Mouse (Mus musculus): ENCODE results near the gene Snx17. TPM values are rescaled to one million over a fixed set of nuclear protein-coding genes. Genes with fewer than 3 reads are reported as not detected.

The Snx17 gene
- polyA plus RNA-seq (2012; rRNA removed) = 73.2 and 81.2 TPM in 2 replicates

DNA sequence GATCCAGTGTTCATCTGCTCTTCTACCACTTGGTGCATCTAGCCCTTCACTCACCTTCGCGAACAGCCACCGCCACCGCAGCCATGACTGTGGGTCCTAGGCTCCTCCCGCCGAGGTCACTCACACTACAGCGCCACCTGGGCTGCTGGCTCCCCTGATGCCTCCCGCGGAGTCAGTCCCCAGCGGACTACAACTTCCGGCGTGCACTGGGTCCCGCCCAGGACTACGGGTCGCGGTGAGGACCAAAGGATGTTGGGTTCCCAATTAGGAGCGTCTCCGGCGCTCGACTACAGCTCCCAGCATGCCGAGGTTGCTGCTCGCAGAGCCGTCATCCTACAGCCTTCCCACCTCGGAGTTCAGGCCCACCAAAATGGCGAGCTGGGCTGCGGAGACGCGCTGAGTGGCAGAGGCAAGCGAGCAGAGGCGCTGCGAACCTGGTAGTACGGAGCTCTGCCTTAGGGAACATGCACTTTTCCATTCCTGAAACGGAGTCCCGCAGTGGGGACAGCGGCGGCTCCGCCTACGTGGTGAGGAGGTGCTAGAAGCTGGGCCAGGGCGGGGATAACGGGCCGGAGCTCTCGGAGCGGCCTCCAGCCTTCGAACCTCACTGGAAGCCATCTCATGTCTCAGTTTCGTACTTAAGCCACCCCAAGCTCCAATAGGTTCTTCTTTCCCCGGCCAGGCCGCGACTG, at the start of gene Snx17, which contains the start of gene Eif2b4:
TSS of gene Snx17 (plus strand) at position 289 of the 692 bp plus-strand sequence.
TSS of gene Eif2b4 (minus strand) at position 492 of the 692 bp plus-strand sequence.
- peak; percentile 98 for DNase-seq (ENCODE audit: low read depth, low spot score)
- under 1% methylated on average over 48 of the region's 48 CpGs for WGBS

DNA sequence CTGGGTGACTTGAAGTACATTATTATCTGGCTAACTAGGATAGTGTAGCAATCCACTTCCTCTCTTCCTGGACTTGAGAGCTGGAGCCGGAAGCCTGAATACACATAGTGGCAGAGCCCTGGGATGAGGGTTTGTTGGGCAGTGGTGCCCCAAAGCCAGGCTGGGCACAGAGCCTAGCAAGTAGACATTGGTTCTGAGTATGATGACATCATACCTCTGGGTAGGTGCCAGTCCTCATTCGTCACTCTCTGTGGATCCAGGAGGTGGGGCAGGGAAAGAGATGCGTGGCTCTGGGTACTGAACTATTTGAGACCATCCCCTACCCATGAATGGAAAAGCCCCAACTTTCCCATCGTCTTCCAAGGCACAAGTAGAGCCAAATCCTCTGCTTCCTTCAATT, 43.2 kb upstream of the Snx17 start:
- no peak for DNase-seq (ENCODE audit: low read depth, low spot score)

GRCm38 (mm10) chr5:31151746-31152145, 41.3 kb upstream of the Snx17 start:
- no peak for DNase-seq (ENCODE audit: low read depth, low spot score)
- WGBS = 62% methylated on average over 3 of the region's 3 CpGs

More for the DNA sequence above, 43.2 kb upstream of the Snx17 start:
- 75% methylated on average over 4 of the region's 4 CpGs for WGBS

DNA sequence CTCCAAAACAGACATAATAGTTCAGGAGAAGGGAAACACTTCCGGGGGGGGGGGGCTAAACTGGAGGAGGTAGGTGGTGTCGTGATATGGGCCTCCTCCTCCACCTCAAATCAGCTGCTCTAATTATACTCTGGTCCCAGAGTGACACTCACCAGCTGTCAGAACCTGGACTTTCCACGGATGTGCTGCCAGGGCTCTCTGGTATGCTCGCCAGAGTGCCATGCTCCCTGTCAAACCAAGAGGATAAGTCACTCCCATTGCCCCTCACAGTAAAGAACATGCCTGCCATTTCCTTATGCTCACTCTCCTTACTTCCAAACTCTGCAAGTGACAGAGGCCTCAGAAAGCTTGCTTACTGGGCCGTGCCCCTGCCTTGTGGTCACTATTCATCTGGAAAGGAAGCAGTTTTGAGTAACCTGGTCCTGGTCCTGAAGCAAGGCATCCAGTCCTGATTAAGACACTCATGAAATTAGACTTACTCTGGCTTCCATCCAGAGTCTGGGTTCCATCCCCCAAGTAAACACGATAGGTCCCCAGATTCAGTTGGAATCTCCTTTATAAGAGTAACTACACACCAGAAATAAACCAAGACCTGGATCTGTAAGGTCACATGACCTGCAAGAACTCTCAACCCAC, 39.4 kb upstream of the Snx17 start:
- DNase-seq (ENCODE audit: low read depth, low spot score) = no peak

DNA sequence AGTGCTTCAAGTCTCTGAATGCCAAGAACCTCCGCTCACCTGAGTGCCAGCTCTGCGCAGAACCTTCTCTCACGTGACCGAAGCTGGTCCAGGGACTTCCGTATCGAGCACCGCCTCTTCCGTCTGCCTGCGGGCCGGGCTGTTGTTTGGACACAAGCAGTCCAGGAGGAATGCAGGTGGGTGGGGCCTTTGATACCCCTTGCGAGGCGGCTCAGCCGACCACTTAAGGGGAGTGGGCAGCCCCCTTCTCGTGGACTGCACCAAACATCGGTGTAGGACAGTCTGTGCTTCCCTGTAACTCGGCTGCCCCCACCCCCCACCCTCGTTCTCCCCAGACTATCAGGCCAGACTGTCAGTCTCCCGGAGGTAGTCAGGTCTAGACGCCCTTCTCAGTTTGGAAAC, 38.9 kb upstream of the Snx17 start, which contains the start of gene Mpv17:
TSS of gene Mpv17 (minus strand) at position 100 of the 402 bp plus-strand sequence.
- whole genome bisulfite sequencing = under 1% methylated on average over 19 of the region's 19 CpGs
- peak; percentile 75 for DNase-seq (ENCODE audit: low read depth, low spot score)

More for the DNA sequence above, 39.4 kb upstream of the Snx17 start:
- WGBS = 17% methylated on average over 6 of the region's 6 CpGs

DNA sequence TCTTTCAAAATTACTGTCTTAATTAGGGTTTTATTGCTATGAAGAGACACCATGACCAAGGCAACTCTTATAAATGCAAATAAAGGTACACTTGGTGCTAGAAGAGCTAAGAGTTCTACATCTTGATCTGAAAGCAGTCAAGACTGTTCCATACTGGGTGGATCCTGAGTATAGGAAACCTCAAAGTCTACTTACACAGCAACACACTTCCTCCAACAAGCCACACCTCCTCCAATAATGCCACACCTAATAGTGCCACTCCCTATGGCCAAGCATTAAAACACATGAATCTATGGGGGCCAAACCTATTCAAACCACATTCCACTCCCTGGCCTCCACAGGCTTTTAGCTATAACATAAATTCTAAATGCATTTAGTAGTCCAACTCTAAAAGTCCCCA, 30.6 kb upstream of the Snx17 start:
- DNase-seq (ENCODE audit: low read depth, low spot score) = peak; percentile 53

DNA sequence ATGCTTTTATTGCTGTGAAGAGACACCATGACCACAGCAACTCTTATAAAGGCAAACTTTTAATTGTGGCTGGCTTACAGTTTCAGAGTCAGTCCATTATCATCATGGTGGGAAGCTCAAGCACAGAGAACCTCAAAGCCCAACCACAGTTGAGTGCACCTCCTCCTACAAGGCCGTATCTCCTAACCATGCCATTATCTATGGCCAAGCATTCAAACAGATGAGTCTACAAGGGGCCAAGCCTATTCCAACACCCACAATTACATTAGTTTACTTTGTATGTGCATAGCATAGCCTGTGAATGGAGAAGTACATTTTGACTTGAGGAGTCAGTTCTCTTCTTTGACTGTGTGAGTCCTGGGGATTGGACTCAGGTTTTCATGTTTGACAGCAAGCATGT, 28.1 kb upstream of the Snx17 start:
- 96% methylated on average over 1 of the region's 1 CpGs for WGBS
- no peak for DNase-seq (ENCODE audit: low read depth, low spot score)

GRCm38 (mm10) chr5:31168630-31169029, 24.4 kb upstream of the Snx17 start:
- 87% methylated on average over 4 of the region's 4 CpGs for WGBS
- DNase-seq (ENCODE audit: low read depth, low spot score) = no peak

DNA sequence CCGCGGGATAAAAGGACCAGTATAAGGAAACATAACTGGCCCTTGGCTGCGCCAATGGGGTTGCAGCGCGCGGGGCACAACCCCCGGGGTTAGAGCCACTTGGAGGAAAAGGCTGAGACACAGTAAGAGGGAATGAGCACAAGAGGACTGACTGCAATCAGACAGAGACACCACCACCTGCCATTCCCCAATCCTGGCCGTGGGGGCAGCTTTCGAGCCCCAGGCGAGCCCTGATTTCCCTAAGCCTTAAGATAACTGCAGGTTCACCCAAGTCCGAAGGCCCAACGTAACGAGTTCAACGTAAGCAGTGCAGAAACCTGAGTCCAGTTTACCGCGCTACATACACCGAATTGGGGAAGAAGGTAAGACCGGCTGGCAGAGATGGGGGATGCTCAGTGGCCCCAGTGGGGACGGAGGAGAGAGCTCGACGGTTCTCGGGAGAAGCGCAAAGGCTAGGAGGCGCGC, 13.7 kb upstream of the Snx17 start:
- WGBS = under 1% methylated on average over 25 of the region's 25 CpGs
- no peak for DNase-seq (ENCODE audit: low read depth, low spot score)

DNA sequence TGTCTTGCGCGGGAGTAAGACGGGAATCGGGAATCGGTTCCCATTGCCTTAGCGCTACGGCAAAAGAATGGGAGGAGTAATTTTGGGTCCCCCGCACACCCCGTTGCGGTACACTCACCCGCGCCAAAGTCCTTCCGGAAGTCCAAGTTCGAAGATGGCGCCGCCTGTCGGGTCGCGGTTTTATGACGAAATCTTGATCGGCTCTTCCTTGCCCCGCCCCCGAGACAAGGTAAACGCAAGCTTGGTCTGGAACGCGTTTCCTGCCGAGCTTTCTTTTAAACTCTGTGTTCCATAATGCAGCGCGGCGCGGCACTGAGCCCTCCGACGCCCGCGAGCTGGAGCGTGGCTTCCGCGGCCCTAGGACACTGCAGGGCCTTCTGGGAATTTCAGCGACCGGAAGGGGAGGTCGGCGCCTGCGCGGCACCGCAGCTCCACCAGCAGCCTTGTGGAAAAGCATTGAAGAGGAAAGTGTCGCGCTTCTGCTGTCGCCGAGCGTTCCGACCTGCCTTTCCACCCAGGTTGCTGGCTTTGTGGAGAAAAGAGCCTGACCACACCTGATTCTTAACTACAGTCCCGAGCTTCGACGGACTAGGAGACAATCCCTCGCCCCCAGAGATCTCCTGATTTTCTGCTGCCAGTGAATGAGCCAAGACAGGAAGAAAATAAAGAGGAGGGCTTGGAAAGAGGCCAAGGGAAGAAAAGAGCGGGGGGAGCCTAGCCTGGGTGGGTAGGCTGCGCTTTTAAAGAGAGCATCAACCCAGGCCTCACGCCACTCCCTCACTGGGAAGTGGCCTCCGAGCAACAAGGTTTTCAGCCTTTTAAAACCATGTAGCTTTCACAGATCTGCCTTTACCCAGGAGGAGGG, 13.0 kb upstream of the Snx17 start, which contains the start of the genes Gm29609 and Gtf3c2:
TSS of gene Gm29609 (minus strand) at position 146 of the 865 bp plus-strand sequence.
TSS of gene Gtf3c2 (minus strand) at position 379 of the 865 bp plus-strand sequence.
- WGBS = under 1% methylated on average over 59 of the region's 59 CpGs
- DNase-seq (ENCODE audit: low read depth, low spot score) = peak; percentile 78

DNA sequence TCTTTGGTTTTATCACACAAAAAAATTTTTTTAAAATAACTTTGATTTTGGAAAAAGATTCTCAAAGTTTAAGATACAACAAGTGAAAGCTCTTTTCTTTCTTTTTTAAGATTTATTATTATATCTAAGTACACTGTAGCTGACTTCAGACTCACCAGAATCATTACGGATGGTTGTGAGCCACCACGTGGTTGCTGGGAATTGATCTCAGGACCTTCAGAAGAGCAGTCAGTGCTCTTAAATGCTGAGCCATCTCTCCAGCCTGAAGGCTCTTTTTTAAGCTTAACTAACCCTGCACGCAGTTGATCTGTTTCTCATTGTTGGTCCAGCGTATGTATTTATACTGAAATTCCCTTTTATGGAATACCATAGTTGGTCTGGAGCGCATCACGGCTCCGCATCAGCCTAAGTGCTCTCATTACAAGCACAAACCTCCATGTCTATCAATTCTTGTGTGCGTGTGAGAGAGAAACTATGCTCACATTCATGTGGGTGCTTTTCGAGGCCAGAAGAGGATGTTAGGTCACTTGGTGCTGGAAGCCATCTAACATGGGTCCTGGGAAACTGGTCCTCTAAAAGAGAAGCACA, 11.8 kb upstream of the Snx17 start:
- 90% methylated on average over 9 of the region's 9 CpGs for WGBS
- no peak for DNase-seq (ENCODE audit: low read depth, low spot score)

- DNase-seq (ENCODE audit: low read depth, low spot score) = no peak
- 53% methylated on average over 4 of the region's 4 CpGs for WGBS
Measured at GRCm38 (mm10) chr5:31183678-31184077, 9.3 kb upstream of the Snx17 start.

DNA sequence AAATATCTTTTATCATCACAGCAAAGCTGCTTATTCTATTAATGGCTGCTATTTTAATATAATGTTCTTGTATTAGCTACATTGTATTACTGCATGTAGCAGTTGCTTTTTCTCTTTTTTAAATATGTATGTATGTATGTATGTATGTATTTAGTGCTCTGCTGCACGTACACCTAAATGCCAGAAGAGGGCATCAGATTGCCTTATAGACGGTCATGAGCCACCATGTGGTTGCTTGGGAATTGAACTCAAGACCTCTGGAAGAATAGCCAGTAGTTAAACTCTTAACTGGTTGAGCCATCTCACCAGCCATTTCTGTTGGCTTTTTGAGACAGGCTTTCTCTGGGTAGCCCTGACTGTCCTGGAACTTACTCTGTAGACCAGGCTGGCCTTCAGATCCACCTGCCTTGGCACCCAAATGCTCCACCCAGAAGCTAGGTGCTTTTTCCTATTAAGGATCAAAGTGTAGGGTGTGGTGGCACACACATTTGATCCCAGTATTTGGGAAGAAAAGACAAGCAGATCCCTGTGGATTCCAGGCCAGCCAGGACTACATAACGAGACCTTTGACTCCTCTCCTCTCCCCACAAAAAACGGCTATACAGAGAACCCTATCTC, 4.7 kb upstream of the Snx17 start:
- 70% methylated on average over 4 of the region's 4 CpGs for WGBS
- DNase-seq (ENCODE audit: low read depth, low spot score) = no peak

DNA sequence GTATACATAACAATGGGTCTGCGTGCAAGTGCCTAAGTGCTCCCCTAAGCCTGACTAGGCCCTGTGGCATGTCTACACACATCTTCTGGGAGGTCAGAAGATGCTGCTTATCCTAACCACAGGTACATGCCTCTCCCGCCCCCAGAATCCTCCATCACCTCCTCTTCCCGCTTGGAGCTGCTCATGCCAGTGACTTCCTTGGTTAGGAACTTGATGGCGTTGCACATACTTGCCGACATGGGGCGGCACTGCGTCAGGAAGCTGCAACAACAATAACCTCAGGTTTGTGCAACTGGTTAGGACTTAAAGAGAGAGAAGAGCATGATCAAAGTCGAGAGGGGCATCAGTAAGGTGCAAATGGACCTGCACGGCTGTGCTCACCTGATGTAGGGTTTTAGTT, 2.8 kb upstream of the Snx17 start:
- DNase-seq (ENCODE audit: low read depth, low spot score) = no peak
- 92% methylated on average over 9 of the region's 9 CpGs for WGBS

- 6% methylated on average over 42 of the region's 42 CpGs for WGBS
- DNase-seq (ENCODE audit: low read depth, low spot score) = peak; percentile 76
Measured at GRCm38 (mm10) chr5:31192045-31192938, 735 bp upstream of the Snx17 start.

GRCm38 (mm10) chr5:31193631-31194281, 729 bp downstream of the Snx17 start:
- 6% methylated on average over 25 of the region's 25 CpGs for WGBS

More at GRCm38 (mm10) chr5:31193631-31194281, 729 bp downstream of the Snx17 start:
- no peak for DNase-seq (ENCODE audit: low read depth, low spot score)
